Mouse (Mus musculus) MEL (cell line): ENCODE results near the gene BC034090.

Experiments used
- BHLHE40 ChIP-seq: IDR thresholded peaks from 2 replicates; pipeline ENCODE4 v1.6.1; 2012; ENCODE audit warnings: low read depth, mild to moderate bottlenecking, inconsistent platforms, low read length, improper control_type of control experiment, borderline replicate concordance
- ETS1 ChIP-seq: IDR thresholded peaks from 2 replicates; pipeline ENCODE4 v1.6.1; 2012; ENCODE audit warnings: low read depth, mild to moderate bottlenecking, inconsistent platforms, low read length, improper control_type of control experiment, moderate library complexity
- HCFC1 ChIP-seq: IDR thresholded peaks from 2 replicates; pipeline ENCODE4 v1.6.1; 2012; ENCODE audit warnings: low read depth, mild to moderate bottlenecking, inconsistent platforms, low read length, improper control_type of control experiment, moderate library complexity
- MAZ ChIP-seq: IDR thresholded peaks from 2 replicates; pipeline ENCODE4 v1.6.1; 2012; ENCODE audit warnings: low read depth, mild to moderate bottlenecking, inconsistent platforms, low read length, improper control_type of control experiment
- MYC ChIP-seq: IDR thresholded peaks from 2 replicates; pipeline ENCODE4 v1.6.1; 2011; ENCODE audit warnings: low read depth, mild to moderate bottlenecking, low read length, improper control_type of control experiment, moderate library complexity
- POLR2A ChIP-seq, 2 experiments: IDR thresholded peaks; 2 replicates each; pipeline ENCODE4 v1.6.1; 2011 to 2012; ENCODE audit warnings: low read length in 2 of 2, mild to moderate bottlenecking in 2 of 2, control low read depth in 1 of 2, improper control_type of control experiment in 1 of 2, low read depth in 1 of 2, moderate library complexity in 1 of 2; ENCODE audit not compliant: control insufficient read depth in 1 of 2, insufficient read depth in 1 of 2, poor library complexity in 1 of 2
- POLR2AphosphoS5 ChIP-seq: IDR thresholded peaks from 2 replicates; pipeline ENCODE4 v1.6.1; 2012; ENCODE audit warnings: low read depth, borderline replicate concordance, mild to moderate bottlenecking, inconsistent platforms, low read length, moderate library complexity, mixed read lengths
- SMC3 ChIP-seq: IDR thresholded peaks from 2 replicates; pipeline ENCODE4 v1.6.1; 2011; ENCODE audit warnings: low read depth, low read length, improper control_type of control experiment
- TAL1 ChIP-seq: IDR thresholded peaks from 2 replicates; pipeline ENCODE4 v1.6.1; 2012; ENCODE audit warnings: mild to moderate bottlenecking, inconsistent platforms, low read length, moderate library complexity, mixed read lengths
- USF2 ChIP-seq, 2 experiments: IDR thresholded peaks; 2 replicates each; pipeline ENCODE4 v1.6.1; 2011 to 2012; ENCODE audit warnings: improper control_type of control experiment in 2 of 2, low read length in 2 of 2, borderline replicate concordance in 1 of 2, inconsistent platforms in 1 of 2, low read depth in 1 of 2, mild to moderate bottlenecking in 1 of 2; ENCODE audit not compliant: insufficient read depth in 1 of 2
- ZNF384 ChIP-seq: IDR thresholded peaks from 2 replicates; pipeline ENCODE4 v1.6.1; 2012; ENCODE audit warnings: low read depth, mild to moderate bottlenecking, inconsistent platforms, low read length, improper control_type of control experiment

- TF ChIP-seq MAZ (no peak), SMC3 (no peak), USF2 (IDR thresholded peaks at IDR 0.05; ENCODE audit: borderline replicate concordance in 1 of 2, insufficient read depth in 1 of 2, low read depth in 1 of 2, low read length in 2 of 2) (no peak), POLR2A (IDR thresholded peaks at IDR 0.05; ENCODE audit: control insufficient read depth in 1 of 2, insufficient read depth in 1 of 2, low read depth in 1 of 2, low read length in 2 of 2, poor library complexity in 1 of 2) (no peak), ETS1 (no peak), HCFC1 (no peak), BHLHE40 (no peak), ZNF384 (no peak), POLR2AphosphoS5 (no peak), MYC (no peak), TAL1 (no peak)
Measured at GRCm38 (mm10) chr1:155216313-155216712, 27.9 kb downstream of the BC034090 start.
